Mouse (Mus musculus): ENCODE data around the gene Zfp426. TPM values are rescaled to one million over a fixed set of nuclear protein-coding genes. Genes with fewer than 3 reads are reported as not detected.

Zfp426 gene
- polyA plus RNA-seq, 2 experiments: 3.4 to 7.3 TPM

DNA sequence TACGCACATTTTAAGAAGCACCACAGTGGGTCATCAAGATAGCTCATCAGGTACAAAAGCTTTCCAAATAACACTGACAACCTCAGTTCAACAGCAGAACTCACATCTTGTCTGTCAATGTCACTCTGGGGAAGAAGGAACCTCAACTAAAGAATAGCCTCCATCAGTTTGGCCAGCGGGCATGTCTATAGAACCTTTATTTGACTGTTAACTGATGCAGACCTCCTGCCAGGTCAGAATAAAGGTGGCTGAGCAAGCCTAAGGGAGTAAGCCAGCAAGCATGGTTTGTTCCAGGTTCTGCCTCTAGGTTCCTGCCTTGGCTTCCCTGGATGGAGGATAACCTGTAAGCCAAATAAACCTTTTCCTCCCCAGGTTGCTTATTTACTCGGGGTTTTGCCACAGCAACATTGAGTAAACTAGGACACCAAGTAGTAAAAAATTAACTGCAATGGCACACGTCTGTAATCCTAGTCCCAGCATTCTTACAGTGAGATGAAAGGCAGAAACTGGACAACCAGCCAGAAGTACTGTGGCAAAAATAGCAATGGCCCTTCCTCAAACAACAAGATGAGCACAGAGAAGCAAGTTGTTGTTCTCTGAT is 49.3 kb downstream of the Zfp426 start:
- no peak overlapping the region for H3K9ac ChIP-seq (replicated peaks)
- no peaks in the 10 kb centered on the region for H3K27me3 ChIP-seq (ENCODE audit: control insufficient read depth, insufficient read depth, low read length)
- H3K9me3 ChIP-seq (ENCODE audit: control insufficient read depth, low read length): no peaks in the 10 kb centered on the region; the same call in 1 of the 2 replicates
- H3K4me1 ChIP-seq (replicated peaks; ENCODE audit: control insufficient read depth in 2 of 2, insufficient read depth in 2 of 2, low read length in 1 of 2): no peaks in the 10 kb centered on the region
- H3K4me3 ChIP-seq (ENCODE audit: insufficient read depth in 1 of 2, low read depth in 2 of 2, low read length in 2 of 2): no peak overlapping the region
- peaks cover 35% of the 10 kb centered on the region for H3K36me3 ChIP-seq (replicated peaks; ENCODE audit: control insufficient read depth, insufficient read depth, low read depth)
- 70% methylated on average over 4 of the region's 4 CpGs for WGBS (ENCODE audit: insufficient replicate concordance)
- TF ChIP-seq CTCF (IDR thresholded peaks at IDR 0.05; ENCODE audit: low read depth) (no peak), EP300 (IDR thresholded peaks at IDR 0.05; ENCODE audit: low read depth) (no peak)
- no peak overlapping the region for H3K27ac ChIP-seq
- DNase-seq (ENCODE audit: low read depth in 3 of 3, low spot score in 3 of 3) (no peak), ATAC-seq (ENCODE audit: insufficient read depth) (no peak)
- no peak overlapping the region for H3K4me2 ChIP-seq (ENCODE audit: low read depth)

DNA sequence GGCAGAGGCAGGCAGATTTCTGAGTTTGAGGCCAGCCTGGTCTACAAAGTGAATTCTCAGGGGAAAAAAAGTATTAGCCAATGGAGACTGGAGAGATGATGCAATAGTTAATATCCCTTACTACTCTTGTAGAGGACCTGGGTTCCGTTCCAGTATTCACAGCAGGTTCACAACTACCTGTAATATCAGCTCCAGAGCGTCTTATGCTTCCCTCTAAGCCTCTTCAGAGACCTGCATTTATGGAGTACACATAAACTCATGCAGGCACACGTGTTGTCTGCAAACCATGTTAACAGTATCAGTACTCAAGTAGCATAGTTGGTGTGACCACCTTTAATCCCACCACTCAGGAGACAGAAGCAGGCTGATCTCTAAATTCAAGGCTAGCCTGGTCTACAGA is 62.5 kb downstream of the Zfp426 start:
- Histone ChIP-seq H3K4me2 (ENCODE audit: low read depth) (no peak overlapping the region), H3K27me3 (ENCODE audit: control insufficient read depth, insufficient read depth, low read length) (no peaks in the 10 kb centered on the region), H3K36me3 (replicated peaks; ENCODE audit: control insufficient read depth, insufficient read depth, low read depth) (no peaks in the 10 kb centered on the region), H3K9me3 (ENCODE audit: control insufficient read depth, low read length) (no peaks in the 10 kb centered on the region), H3K9ac (replicated peaks) (no peak overlapping the region), H3K4me3 (ENCODE audit: insufficient read depth in 1 of 2, low read depth in 2 of 2, low read length in 2 of 2) (no peak overlapping the region), H3K4me1 (replicated peaks; ENCODE audit: control insufficient read depth in 2 of 2, insufficient read depth in 2 of 2, low read length in 1 of 2) (no peaks in the 10 kb centered on the region), H3K27ac (no peak overlapping the region)
- no peak for DNase-seq (ENCODE audit: low read depth in 3 of 3, low spot score in 3 of 3)
- no peak for ATAC-seq (ENCODE audit: insufficient read depth)
- 66% methylated on average over 3 of the region's 3 CpGs for WGBS (ENCODE audit: insufficient replicate concordance)
- TF ChIP-seq EP300 (IDR thresholded peaks at IDR 0.05; ENCODE audit: low read depth) (no peak), CTCF (IDR thresholded peaks at IDR 0.05; ENCODE audit: low read depth) (no peak)

Other genes with a start within 250 kb of the Zfp426 start
- not detected in 2 replicates for gene Olfr39, start 210.4 kb downstream of the Zfp426 start, polyA plus RNA-seq (2012; rRNA removed)
- not detected in 2 replicates for gene Olfr39, start 210.4 kb downstream of the Zfp426 start, polyA plus RNA-seq (2014; fragmentation: Nextera tagmentation; extraction: Ambion mirVana)
- not detected in 2 replicates for gene Olfr873, start 194.2 kb downstream of the Zfp426 start, polyA plus RNA-seq (2012; rRNA removed)
- gene Olfr873, start 194.2 kb downstream of the Zfp426 start, polyA plus RNA-seq (2014; fragmentation: Nextera tagmentation; extraction: Ambion mirVana): not detected in 2 replicates
- gene Olfr18, start 156.7 kb downstream of the Zfp426 start, polyA plus RNA-seq (2012; rRNA removed): not detected in 2 replicates
- gene Olfr18, start 156.7 kb downstream of the Zfp426 start, polyA plus RNA-seq (2014; fragmentation: Nextera tagmentation; extraction: Ambion mirVana): not detected in 2 replicates
- 2.5 and 4.1 TPM in 2 replicates for gene Zfp560, start 107.6 kb downstream of the Zfp426 start, polyA plus RNA-seq (2012; rRNA removed)
- gene Zfp560, start 107.6 kb downstream of the Zfp426 start, polyA plus RNA-seq (2014; fragmentation: Nextera tagmentation; extraction: Ambion mirVana): 11.9 and 14.1 TPM in 2 replicates
- 1.5 and 1.8 TPM in 2 replicates for gene Zfp26, start 32.6 kb downstream of the Zfp426 start, polyA plus RNA-seq (2012; rRNA removed)
- gene Zfp26, start 32.6 kb downstream of the Zfp426 start, polyA plus RNA-seq (2014; fragmentation: Nextera tagmentation; extraction: Ambion mirVana): 3.4 and 6.0 TPM in 2 replicates
- 3.6 and 5.0 TPM in 2 replicates for gene Zfp266, start 28.7 kb upstream of the Zfp426 start, polyA plus RNA-seq (2012; rRNA removed)
- 8.7 and 10.8 TPM in 2 replicates for gene Zfp266, start 28.7 kb upstream of the Zfp426 start, polyA plus RNA-seq (2014; fragmentation: Nextera tagmentation; extraction: Ambion mirVana)
- 1.0 and 1.6 TPM in 2 replicates for gene Zfp846, start 88.5 kb upstream of the Zfp426 start, polyA plus RNA-seq (2012; rRNA removed)
- 1.9 and 2.3 TPM in 2 replicates for gene Zfp846, start 88.5 kb upstream of the Zfp426 start, polyA plus RNA-seq (2014; fragmentation: Nextera tagmentation; extraction: Ambion mirVana)
- 203 and 296 TPM in 2 replicates for gene Ubl5, start 150.1 kb upstream of the Zfp426 start, polyA plus RNA-seq (2012; rRNA removed)
- 264 and 272 TPM in 2 replicates for gene Ubl5, start 150.1 kb upstream of the Zfp426 start, polyA plus RNA-seq (2014; fragmentation: Nextera tagmentation; extraction: Ambion mirVana)
- 7.0 TPM in 2 replicates for gene Fbxl12, start 152.0 kb upstream of the Zfp426 start, polyA plus RNA-seq (2012; rRNA removed)
- 2.3 and 2.6 TPM in 2 replicates for gene Fbxl12, start 152.0 kb upstream of the Zfp426 start, polyA plus RNA-seq (2014; fragmentation: Nextera tagmentation; extraction: Ambion mirVana)
- 8.0 and 12.5 TPM in 2 replicates for gene Pin1, start 159.3 kb upstream of the Zfp426 start, polyA plus RNA-seq (2012; rRNA removed)
- gene Pin1, start 159.3 kb upstream of the Zfp426 start, polyA plus RNA-seq (2014; fragmentation: Nextera tagmentation; extraction: Ambion mirVana): 26.5 and 27.1 TPM in 2 replicates

Measured in liver, embryonic 14.5 days (tissue).